Mouse (Mus musculus): ENCODE data around the gene Gm436. TPM values are rescaled to one million over a fixed set of nuclear protein-coding genes. Genes with fewer than 3 reads are reported as not detected.

The Gm436 gene
- total RNA-seq (2014; fragmentation: Nextera tagmentation) (not detected in 2 replicates), total RNA-seq (2017) (not detected in 2 replicates)

DNA sequence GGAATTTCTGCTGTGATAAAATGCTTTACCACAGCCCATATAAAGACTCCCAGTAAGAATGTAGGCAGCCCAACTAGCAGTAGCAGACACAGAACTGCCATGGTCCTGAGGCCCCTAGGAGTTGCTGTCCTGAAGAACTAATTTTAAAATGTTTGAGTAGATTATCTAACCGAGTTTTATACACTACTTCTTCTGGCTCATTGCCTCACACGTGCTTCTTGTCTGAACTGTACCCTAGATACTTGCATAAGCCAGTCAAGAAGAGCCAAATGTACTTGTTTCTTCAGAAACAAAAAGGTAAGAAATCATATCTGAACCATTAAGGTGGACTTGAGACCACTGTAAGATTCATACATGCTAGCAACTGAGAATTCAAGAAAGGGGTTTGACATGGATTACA is at the start of gene Gm436:
Gene Gm436, minus strand, starts transcription at position 101 of the 400 bp plus-strand sequence.
- ATAC-seq (replicated peaks; ENCODE audit: low FRiP score, low TSS enrichment, poor library complexity, severe bottlenecking): no peak

DNA sequence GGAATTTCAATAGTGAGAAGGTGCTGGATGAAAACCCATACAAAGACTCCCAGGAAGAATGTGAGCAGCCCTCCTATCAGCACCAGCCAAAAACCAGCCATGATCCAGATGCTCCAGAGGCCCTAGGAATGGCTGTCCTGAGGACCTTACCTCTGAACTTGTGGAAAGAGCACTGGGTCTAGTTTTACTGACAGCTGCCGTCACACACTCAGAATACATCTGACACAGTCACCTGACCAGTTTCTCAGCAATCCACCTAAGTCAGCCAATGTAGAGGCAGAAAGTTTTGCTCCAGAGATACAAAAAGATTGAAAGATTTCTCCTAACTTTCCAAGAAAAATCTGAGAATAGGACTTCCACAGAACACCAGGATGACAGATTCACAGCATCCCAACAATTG is 35.1 kb upstream of the Gm436 start, which contains the start of gene Gm13178:
Gene Gm13178, minus strand, starts transcription at position 101 of the 400 bp plus-strand sequence.
- no peak for ATAC-seq (replicated peaks; ENCODE audit: low FRiP score, low TSS enrichment, poor library complexity, severe bottlenecking)

DNA sequence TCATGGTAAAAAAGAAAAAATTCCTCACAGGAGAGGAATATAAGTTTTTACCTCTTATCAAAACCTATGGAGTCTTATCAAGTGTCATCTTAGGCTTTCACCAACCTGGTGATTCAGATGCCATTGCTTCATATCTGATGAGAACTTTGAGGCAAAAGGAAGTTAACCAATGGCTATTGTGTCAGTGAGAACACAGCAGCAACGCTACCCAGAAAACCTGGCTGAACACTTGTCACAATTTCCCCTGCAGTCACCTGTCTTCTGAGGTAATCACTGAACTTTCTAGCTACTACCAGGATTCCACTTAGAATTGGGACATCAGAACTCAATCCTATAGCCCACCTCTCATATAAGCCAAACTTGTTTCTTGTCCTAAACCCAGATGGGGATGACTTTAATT is 33.5 kb upstream of the Gm436 start:
- no peak for ATAC-seq (replicated peaks; ENCODE audit: low FRiP score, low TSS enrichment, poor library complexity, severe bottlenecking)

DNA sequence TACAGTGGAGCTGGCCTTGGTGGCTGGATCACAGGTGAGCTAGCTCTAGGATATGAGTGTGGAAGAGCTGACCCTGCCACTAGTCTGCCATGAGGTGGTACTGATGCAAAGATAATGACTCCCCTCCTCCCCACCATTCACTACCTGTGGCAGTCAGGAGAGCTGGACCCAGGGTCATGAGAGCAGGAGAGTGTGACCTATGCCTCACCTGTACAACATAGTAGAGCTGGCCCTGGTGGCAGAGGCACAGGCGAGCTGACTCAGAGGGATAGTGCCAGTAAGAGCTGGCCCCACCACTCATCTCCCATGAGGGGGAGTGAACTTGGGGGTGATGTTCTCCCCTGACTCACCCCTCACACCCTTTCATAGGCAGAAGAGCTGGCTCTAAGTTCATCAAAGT is 32.1 kb upstream of the Gm436 start:
- ATAC-seq (replicated peaks; ENCODE audit: low FRiP score, low TSS enrichment, poor library complexity, severe bottlenecking): no peak

DNA sequence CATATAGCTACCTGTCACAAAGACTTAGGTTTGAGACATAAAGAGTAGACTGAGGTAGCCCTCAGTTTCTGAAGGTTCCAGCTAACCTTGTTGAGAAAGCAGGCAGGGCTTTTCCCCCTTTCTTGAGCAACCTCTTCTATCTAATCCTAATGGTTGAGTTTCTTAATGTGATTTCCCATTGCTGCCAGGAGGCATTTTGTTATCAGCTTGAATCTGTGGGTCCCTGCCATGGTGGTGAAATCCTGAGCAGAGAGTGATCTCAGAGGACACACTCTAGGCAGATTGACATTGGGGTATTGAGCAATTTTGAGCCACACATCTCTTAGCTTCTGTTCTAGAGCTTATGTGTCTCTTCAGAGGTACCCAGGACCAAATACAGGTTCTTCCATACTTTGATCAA is 47.9 kb downstream of the Gm436 start:
- no peak for ATAC-seq (replicated peaks; ENCODE audit: low FRiP score, low TSS enrichment, poor library complexity, severe bottlenecking)

Other genes starting within 250 kb of the Gm436 start
- not detected in 2 replicates for gene 1700012P22Rik, start 247.6 kb downstream of the Gm436 start, total RNA-seq (2014; fragmentation: Nextera tagmentation)
- not detected in 2 replicates for gene 1700012P22Rik, start 247.6 kb downstream of the Gm436 start, total RNA-seq (2017)
- gene Gm9944, start 233.1 kb downstream of the Gm436 start, total RNA-seq (2014; fragmentation: Nextera tagmentation): not detected in 2 replicates
- not detected in 2 replicates for gene Gm9944, start 233.1 kb downstream of the Gm436 start, total RNA-seq (2017)
- gene Aadacl3, start 222.6 kb downstream of the Gm436 start, total RNA-seq (2014; fragmentation: Nextera tagmentation): not detected in 2 replicates
- not detected in 2 replicates for gene Aadacl3, start 222.6 kb downstream of the Gm436 start, total RNA-seq (2017)
- not detected in 2 replicates for gene 9430007A20Rik, start 166.5 kb downstream of the Gm436 start, total RNA-seq (2014; fragmentation: Nextera tagmentation)
- not detected in 2 replicates for gene 9430007A20Rik, start 166.5 kb downstream of the Gm436 start, total RNA-seq (2017)
- not detected in 2 replicates for gene Gm13124, start 121.2 kb downstream of the Gm436 start, total RNA-seq (2014; fragmentation: Nextera tagmentation)
- not detected in 2 replicates for gene Gm13124, start 121.2 kb downstream of the Gm436 start, total RNA-seq (2017)
- not detected in 2 replicates for gene Aadacl4, start 72.7 kb downstream of the Gm436 start, total RNA-seq (2014; fragmentation: Nextera tagmentation)
- gene Aadacl4, start 72.7 kb downstream of the Gm436 start, total RNA-seq (2017): not detected in 2 replicates
- gene Gm13178, start 35.0 kb upstream of the Gm436 start, total RNA-seq (2014; fragmentation: Nextera tagmentation): not detected in 2 replicates
- gene Gm13178, start 35.0 kb upstream of the Gm436 start, total RNA-seq (2017): not detected in 2 replicates
- not detected in 2 replicates for gene Gm438, start 100.2 kb upstream of the Gm436 start, total RNA-seq (2014; fragmentation: Nextera tagmentation)
- gene Gm438, start 100.2 kb upstream of the Gm436 start, total RNA-seq (2017): not detected in 2 replicates
- 1.9 and 11.1 TPM in 2 replicates for gene Dhrs3, start 206.5 kb upstream of the Gm436 start, total RNA-seq (2014; fragmentation: Nextera tagmentation)
- 3.0 and 6.7 TPM in 2 replicates for gene Dhrs3, start 206.5 kb upstream of the Gm436 start, total RNA-seq (2017)